Mouse (Mus musculus) layer of hippocampus, adult 9-10 months (tissue): ENCODE measurements around the gene Aqp2.

ENCODE experiments used
- DNase-seq: peaks from one replicate; pipeline ENCODE4 v3.0.0; 2022; ENCODE audit warnings: low spot score

Aqp2 gene

DNA sequence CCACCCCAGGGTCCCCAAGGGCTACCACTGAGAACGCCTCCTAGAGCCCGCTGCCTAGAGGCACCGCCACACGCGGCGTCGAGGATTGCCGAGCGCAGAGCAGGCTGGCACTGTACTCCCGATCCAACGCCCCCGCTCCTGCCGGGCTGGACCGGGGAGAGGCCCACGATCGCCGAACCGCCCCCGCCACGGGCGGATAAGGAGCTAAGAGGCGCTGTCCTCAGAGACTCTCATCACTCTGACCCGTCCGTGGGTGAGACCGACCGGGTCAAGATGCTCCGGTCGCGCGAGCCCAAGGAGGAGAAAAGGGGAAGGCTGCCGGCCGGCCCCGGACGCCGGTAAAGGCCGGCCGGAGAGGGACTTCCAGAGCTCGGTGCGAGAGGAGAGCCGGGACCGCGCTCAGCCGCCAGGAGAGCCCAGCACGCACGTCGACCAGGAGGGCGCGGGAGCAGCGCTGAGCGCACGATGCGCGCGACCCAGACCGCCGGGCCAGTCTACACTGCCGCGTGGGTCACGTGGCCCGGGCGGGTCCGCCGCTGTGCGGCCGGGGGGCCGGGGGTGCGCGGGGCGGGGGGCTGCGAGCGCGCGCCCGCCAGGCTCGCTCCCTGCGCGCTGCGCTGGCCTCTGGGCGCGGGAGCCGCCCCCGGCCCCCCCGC, 11.7 kb downstream of the Aqp2 start, which contains the start of gene Aqp5:
TSS of gene Aqp5 (plus strand) at position 354 of the 656 bp plus-strand sequence.
- DNase-seq: no peak

DNA sequence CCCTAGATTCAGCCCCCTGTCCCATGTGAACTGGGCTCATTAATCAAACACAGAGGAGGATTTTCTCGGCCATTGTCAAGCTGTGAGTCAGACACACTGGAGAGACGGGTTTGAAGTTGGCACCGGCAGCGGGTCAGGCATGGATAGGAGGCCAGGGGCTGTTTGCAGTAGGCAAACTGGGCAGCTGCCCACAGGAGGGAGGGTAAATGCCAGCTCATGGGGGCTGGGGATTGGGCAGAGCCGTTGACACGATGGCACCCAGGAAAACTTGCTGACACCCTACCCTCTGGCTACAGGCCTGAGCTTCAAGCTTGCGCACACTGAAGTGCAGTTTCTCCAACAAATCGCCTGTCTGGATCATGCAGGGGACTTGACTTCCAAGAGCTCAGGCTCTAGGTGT, 13.3 kb downstream of the Aqp2 start:
- no peak for DNase-seq

DNA sequence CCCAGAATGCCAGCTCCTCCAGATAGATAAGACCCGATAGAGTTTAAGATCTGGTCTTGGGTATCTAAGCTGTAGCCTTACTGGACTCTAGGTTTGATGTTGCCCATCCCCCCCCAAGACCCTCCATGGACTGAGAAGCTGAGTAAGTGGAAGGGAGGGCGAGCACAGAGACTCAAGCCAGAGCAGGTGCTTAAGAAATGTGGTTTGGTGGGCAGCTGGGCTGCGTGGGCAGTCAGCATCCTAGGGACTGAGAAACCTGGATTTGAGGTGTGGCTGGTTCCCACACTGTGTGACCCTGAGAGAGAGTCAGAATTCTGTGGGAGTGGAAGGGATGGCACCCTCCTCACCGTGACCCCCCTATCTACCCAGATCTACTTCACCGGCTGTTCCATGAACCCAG, 14.0 kb downstream of the Aqp2 start:
- DNase-seq: no peak

DNA sequence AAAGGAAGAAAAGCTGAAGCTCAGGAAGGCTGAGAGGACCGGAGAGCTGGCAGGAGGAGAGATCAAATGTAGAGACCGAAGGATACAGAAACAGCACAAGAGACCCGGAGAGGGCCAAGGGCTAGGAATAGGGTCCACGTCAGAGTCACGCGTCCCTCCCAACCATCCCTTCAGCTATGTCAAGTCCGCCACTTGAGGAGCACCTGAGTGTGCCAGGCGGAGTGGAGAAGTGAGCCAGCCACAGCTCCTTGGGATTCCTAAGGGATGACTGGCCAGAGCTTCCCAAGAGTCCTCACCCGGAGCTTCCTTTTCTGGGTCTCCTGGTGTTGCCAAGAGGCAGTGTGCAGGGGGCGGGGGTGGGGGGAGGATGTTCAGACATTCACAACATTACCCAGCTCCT, 16.1 kb downstream of the Aqp2 start:
- no peak for DNase-seq

DNA sequence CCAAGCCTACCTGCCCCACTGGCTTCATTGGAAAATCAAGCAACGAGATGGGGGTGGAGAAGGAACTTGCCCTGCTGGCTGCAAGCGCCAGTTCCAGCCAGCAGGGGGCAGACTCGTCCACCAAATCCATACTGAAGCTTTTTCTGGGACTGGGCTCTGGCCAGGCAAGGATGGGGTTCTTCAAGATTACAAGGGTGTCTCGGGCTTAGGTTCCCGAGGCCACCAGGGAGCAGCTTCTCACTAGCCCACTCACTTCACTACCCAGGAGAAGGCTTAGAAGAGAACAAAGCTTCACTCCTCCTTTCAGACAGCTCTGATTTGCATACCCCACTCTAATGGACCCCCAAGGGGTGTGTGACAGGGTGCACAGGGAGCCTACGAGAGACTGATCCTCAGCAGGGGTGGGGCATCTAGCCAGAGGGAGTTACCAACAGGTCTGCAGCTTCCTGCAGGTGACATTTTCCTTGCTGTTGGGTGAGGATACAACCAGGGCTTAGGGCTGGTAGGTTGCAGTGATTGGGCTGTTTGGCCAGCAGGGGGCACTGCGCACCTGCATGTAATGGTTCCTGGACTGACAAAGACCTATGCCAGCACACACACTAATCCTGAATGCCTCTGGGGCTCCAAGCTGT, 17.3 kb downstream of the Aqp2 start:
- DNase-seq: peak; percentile 84

DNA sequence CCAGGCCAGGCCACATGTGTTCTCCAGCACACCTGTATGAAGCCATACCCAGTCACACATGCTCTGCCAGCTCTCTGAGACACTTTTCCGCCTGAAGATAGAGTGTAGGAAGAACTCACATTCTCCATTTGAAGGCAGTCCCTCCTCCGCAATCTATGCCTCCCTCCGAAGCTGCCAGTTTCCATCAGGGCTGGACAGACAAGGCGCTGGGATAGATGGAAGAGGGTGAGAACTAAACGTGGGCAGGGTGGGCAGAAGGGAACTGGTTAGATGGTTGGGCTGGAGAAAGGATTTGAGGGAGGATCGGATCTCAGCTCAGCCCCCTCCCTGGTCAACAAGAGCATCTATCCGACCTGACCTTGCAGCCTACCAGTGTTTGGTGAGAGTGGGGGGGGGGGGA, 18.0 kb downstream of the Aqp2 start:
- no peak for DNase-seq

DNA sequence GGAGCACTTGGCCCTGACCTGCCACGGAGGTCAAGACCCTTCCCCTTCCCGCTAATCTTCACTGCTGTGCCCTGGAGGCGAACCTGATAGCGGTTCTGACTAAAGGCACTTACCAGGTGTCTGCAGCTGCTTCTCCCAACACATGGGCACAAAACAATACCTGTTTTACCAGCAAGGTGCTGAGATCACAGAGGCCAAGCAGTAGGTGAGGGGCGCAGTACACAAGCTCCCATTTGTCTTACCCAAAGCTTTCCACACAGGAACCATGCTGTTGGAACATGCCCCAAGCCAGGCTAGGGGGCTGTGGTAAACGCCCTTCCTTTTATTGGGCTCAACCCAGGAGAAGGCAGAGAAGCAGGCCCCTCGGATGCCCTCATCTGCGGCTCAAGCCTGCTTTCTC, 18.7 kb downstream of the Aqp2 start:
- DNase-seq: no peak

DNA sequence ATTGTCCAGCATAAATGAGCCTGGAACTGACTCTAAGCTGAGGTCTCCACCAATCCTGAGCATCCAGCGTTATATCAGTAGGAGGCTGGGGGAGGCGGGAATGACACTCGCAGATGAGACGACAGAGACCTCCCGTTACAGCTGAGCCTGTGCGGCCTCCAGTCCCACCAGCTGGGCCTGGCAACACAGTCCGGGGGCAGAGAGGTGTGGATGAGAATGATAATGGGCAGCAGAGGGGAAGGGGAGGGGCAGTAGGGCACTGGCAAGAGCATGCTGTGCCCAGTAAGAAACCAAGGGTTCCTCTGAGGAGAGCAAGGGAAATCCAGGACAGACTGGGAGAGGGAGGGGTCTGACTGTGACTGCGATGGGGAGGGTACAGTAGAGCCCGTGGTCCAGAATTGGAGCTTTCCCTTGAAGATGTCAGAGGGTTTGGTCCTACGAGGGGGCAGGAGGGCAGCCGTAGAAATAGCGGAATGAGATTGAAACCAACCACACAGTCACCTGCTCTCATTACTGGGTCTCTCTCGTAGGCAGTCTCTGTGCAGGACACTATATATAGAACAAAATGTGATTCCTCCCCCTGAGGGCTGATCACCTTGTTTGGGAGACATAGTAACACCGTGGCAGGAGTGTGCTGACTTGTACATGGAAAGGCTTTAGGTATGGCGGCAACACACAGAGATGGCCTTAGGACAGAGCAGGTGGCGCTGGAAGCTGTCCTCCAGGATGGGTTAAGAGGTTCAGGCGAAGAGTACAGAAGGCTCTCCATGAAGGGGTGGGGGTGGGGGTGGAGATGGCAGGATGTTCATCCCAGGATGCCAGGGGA, 20.6 kb downstream of the Aqp2 start:
- DNase-seq: no peak

DNA sequence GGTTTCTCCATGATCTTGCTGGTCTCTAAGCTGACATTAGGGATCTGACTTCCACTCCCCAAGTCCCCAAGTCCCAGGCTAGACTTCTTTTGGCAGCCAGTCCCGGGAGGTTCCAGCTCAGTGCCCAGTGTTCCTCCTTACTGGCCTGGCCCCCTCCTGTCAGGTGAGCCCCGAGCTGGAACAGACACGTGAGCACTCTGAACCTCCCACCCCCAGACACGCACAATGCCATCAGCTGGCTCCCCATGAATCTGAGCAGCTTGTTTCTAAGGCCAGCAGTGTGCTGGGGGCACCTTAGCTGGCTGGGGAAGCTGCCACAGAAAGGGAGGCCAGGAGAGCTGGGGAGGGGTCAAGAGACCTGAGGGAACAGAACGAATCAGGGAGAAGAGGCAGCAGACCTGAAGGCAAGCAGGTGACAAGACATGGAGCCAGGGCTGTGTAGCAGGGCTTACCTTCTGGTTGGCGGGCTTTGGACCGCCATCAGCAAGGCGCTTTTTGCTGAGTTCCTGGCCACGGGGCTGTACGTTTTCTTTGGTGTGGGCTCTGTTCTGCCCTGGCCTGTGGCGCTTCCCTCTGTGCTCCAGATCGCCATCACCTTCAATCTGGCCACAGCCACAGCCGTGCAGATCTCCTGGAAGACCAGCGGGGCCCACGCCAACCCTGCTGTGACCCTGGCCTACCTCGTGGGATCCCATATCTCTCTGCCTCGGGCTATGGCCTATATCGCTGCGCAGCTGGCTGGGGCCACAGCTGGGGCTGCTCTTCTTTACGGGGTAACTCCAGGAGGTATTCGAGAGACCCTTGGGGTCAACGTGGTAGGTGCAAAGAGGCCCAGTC, 22.3 kb downstream of the Aqp2 start, which contains the start of gene Aqp6:
TSS of gene Aqp6 (plus strand) at position 415 of the 837 bp plus-strand sequence.
- DNase-seq: no peak

DNA sequence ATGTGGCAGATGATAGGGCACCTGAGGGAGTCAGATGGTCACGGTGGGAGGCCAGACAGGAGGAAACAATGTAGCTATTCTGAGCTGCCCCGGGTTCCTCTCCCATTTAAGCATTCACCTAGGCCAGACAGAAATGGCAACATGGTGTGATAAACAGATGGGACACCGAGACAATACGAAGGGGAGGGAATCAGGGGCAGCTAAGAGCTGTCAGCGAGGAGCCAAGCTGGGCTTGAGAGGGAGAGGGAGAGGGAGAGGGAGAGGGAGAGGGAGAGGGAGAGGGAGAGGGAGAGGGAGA, 22.9 kb downstream of the Aqp2 start:
- DNase-seq: no peak

DNA sequence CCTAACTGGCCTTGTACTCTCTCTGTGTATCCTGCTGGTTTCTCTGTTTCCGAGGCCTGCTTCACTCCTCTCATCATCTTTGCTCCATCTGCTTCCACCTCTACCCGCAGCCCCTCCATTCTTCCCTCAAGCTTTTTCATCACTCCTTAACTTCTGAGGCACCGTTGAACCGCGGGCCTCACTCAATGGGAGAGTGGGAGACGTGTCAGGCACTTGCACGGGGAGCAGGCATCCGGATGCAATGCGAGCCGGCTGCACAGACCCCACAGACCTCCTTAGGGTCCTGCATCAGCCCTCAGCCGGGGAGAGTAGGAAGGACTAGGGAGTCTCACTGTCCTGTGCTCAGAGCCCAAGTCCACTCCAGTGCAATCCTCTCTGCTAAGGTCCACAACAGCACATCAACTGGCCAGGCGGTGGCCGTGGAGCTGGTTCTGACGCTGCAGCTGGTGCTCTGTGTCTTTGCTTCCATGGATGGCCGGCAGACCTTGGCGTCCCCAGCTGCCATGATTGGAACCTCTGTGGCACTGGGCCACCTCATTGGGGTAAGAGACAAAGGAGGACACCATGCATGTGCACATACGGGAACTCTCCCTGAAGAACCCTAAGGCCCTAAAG, 23.5 kb downstream of the Aqp2 start:
- DNase-seq: no peak

DNA sequence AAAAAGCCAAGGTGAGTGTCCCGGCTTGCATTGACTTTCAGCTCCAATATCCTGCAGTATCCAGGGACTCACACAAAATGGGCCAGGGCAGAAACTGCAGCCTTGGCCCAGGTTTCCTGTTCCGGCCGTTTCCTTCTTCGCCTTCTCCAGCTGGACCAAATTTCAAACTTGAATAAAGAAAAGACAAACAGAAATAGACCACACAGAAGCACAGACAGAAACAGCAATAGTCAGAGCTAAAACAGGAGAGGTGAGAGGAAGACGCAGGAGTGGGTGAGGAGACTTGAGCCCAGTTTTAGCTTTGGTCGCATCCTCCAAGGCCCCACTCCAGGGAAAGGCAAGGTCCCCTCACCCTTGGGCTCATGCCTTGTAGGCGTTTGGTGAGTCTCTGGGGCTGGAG, 24.4 kb downstream of the Aqp2 start:
- DNase-seq: no peak

DNA sequence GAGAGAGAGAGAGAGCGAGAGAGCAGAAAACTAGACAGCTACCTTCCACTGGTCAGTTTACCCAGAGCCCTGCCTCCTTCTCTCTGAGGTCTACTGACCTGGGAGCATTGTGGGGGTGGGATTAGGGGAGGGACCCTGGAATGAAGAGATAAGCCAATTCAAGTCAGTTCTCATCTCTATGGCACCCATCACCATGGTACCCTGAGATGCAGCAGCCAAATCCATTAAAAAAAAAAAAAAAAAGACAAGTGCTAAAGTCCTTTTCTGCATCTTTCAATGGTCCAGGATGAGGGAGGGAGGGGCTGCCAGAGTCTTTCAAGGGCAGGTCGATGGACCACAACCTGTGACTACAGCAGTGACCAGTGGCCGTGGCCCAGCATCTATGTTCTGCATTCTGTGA, 26.7 kb downstream of the Aqp2 start:
- DNase-seq: no peak

DNA sequence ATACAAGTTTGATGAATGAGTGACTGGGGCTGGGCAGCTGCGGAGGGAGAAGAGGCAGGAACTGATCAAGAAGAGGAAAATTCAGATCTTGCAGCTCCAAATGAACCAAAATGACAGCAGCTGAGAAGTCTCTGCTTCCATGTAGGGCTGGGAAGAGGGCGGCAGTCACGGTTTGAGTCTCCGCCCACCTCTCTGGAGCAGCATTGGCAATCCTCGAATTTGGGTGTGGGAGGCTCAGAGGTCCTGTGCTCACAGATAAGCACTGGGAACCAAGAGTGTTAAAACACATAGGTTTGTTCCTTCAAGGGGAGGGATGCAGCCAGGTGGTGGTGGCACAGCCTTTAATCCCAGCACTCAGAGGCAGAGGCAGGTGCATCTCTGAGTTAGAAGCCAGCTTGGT, 27.7 kb downstream of the Aqp2 start:
- no peak for DNase-seq

DNA sequence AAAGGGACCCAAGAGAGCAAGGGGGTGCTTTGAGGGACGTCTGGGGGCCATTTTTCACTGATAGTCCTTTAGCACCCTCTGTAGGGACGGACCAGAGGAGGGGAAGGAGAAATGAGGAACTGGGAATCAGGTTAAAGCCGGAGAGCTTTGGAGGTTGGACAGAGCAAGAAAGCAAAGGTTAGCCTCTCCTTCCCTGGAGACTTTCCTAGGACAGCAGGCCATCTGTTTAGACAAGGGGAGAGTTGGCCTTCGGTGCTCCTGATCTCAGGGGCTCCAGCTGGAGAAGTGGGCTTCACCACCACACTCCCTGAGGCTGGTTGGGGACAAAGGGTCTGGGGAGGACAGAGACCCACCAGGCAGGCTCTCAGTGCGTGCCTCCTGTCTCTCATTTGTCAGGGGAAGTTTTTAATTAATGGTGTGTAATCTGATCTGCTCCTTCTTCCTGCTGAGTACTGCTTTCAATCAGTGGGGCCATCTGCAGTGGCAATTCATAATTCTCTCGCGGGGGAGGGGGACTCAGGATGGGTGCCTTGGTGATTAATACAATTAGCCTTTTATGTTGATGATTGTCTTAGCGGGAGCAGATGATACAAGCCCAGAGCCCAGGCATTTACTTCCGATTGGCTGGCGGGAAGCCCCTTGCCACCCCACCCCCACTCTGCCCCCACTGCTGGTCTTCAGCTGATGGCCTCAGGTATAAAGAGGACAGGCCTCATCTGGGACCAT, 28.7 kb downstream of the Aqp2 start:
- DNase-seq: peak; percentile 32

DNA sequence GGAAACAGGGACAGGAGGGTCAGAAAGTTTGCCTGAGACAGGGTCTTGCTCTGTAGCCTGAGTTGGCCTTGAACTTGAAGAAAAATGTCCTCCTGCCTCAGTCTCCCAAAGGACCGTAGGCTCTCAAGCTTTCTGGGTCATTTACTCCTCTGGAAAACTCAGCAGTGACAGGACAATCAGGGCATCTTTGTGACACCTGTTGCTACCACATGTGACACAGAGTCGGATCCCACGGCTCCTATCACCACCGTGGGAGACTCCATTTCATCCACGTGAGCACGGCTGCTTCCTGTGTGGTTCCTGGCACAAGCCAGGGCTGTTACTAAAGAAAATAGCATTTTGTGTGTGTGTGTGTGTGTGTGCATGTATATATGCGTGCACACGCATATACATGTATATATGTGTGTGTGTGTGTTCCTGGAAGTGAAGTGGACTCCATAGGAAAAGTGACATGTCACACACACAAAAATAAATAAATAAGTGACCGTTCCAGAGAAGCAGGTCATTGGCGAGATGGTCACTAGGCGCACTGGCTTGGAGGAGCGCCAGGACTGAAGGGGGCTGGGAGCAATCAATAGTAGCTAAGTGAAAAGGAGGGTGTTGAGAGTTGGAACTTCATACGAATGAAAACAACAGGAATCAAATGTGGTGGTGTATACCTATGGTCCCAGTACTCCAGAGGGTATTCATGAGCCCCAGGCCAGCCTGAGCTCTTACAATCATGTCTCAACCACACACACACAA, 29.7 kb downstream of the Aqp2 start:
- DNase-seq: no peak

DNA sequence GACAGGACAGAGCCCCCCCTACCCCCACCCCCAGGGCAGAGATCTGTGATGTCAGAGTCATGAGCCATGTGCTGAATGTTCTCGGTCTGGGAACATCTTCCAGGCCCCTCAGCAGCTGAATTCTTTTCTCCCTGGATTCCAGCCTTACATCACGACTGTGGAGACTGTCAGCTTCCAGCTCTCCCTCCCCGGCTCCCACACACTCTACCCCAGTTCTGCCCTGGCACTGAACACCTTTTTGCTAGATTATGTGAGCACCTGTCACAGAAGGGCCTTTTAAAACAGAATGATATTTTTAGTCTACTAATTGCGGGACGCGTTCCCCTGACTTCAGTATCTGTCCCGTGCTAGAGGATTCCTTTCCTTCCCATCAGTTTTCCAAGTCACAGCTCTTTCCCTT, 32.7 kb downstream of the Aqp2 start:
- DNase-seq: no peak

DNA sequence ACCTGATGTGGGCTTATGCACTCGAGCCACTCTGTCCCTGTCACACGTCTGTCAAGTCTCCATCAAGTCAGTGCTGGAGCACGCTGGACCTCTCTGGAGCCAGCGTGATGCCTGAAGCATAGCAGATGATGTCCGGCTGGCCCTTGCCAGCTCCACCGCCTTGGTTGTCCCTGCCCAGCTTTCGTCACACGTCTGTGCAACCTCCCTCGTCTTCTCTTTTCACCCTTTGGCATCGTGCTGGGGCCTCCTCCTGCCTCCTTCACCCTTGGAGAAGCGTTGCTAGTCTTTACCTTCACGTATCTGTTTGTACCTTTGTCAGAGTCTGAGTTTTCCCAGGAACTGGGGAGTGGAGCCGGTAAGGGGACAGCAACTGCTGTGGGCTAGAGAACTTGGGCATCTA, 35.4 kb downstream of the Aqp2 start:
- DNase-seq: no peak

DNA sequence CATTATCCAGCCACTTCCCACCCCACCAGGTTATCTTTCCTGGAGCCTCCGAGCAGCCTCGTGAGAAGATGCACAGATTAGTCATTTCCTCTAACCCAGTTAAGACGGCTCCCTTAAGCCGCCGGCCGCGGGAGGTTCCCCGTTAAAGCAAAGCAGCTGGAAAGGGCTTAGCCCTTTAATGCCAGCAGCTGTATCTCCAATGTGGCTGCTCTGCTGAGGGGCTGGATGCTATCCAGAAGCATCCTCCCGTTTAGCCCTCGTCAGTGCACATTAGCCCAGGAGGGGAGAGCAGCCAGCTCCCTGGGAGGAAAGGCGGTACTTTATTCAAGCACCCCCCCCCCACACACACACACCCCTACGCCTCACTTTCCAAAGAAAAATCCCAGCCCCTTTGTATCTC, 35.9 kb downstream of the Aqp2 start:
- no peak for DNase-seq

DNA sequence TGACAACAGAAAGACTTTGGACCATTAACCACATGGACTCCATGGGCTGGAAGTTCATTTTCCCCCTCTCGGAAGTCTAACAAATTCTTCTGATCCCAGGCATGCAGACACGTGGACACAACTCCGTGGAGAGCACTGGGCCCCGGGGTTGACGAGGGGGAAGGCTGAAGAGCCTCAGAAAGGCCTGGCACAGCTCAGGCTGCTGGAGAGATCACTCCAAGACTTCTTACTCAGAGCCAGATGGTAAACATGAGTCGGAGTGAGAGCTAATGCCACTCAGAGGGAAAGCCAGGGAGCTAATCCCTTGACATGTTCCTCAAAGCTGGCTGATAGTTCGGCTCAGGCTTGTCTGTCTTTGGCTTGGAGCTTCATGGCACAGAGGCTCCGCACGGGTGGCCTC, 36.4 kb downstream of the Aqp2 start:
- DNase-seq: no peak

DNA sequence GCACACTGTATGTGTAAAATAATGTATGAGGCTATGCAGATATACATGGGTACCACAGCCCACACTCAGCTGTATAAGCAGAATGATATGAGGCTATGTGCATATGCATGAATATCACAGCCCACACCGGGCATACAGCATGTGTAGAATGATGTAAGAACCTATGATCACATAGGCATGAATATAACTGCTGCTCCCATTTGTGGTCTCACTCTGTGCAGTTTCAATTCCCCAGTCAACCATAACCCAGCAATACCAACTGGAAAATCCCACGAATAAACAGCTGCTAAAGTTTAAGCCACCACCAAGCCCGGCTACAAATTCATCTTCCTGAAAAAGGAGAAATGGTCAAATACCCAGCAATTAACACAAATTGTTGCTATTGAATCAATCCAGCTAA, 39.7 kb downstream of the Aqp2 start:
- DNase-seq: no peak
